Mouse (Mus musculus) liver, embryonic 14.5 days (tissue): ENCODE measurements around the gene Ubox5.

Source experiments
- CTCF ChIP-seq: IDR thresholded peaks from 2 replicates; pipeline ENCODE4 v1.5.1; 2016; ENCODE audit warnings: antibody characterized with exemption, low read depth, control low read depth
- EP300 ChIP-seq: IDR thresholded peaks from 2 replicates; pipeline ENCODE4 v1.6.1; 2016; ENCODE audit warnings: antibody characterized with exemption, low read depth

DNA sequence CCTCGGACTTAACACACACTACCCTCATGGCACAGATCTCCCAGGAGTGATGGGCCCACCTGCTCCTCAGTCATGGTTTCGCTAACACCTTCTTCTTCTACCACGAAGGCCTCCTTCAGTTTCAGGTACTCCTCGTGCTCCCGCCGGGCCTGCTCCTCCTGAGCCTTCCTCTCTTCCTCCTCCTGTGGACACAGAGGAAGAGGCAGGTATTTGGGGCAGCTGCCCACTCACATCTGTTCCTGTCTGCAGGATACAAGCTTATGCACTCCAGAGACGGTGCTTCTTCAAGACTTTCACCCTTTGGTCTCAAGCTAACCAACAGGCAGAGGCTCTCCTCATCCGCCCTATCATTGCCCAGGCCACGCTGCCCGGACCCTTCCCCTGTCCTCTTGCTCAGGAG, 28.7 kb upstream of the Ubox5 start:
- TF ChIP-seq CTCF (no peak), EP300 (no peak)
